In genomic region chr17:78735731-78736472, GRCm38 (mm10) we compare ENCODE assay signal across 8 mouse cellular contexts. TPM values are rescaled to one million over a fixed set of nuclear protein-coding genes. Genes with fewer than 3 reads are reported as not detected.
DNase-seq lines count a peak whose midpoint lies in the region; ATAC-seq lines count a peak whose summit lies in the region.

No protein-coding gene starts in this region.

- peaks cover 27% of the 10 kb centered on the region for H3K4me1 ChIP-seq in embryonic facial prominence, embryonic 15.5 days
- peaks cover 28% of the 10 kb centered on the region for H3K4me1 ChIP-seq in hindbrain, embryonic 13.5 days (replicated peaks)
- peaks cover 24% of the 10 kb centered on the region for H3K4me1 ChIP-seq in liver, embryonic 13.5 days (replicated peaks)
- peaks cover 38% of the 10 kb centered on the region for H3K4me1 ChIP-seq in neural tube, embryonic 13.5 days (replicated peaks)

- peak overlapping the region; percentile 100 for H3K4me3 ChIP-seq in embryonic facial prominence, embryonic 15.5 days (replicated peaks)
- peak overlapping the region; percentile 94 for H3K4me3 ChIP-seq in hindbrain, embryonic 13.5 days
- H3K4me3 ChIP-seq in liver, embryonic 13.5 days (replicated peaks) = peak overlapping the region; percentile 94
- H3K4me3 ChIP-seq in neural tube, embryonic 13.5 days = peak overlapping the region; percentile 95

- DNase-seq in embryo, embryonic 10 days (ENCODE audit: low spot score) = peak; percentile 71
- no peak for DNase-seq in embryo, embryonic 9.5 days (ENCODE audit: extremely low spot score)
- DNase-seq in 3T3-L1 (ENCODE audit: low read depth, low spot score) = peak; percentile 43
- peak; percentile 41 for DNase-seq in adrenal gland, postnatal 14 days
- DNase-seq in liver, embryonic 13.5 days = peak; percentile 18

- H3K9ac ChIP-seq in embryonic facial prominence, embryonic 15.5 days = peak overlapping the region; percentile 98
- peak overlapping the region; percentile 95 for H3K9ac ChIP-seq in hindbrain, embryonic 13.5 days
- H3K9ac ChIP-seq in liver, embryonic 13.5 days = peak overlapping the region; percentile 94
- H3K9ac ChIP-seq in neural tube, embryonic 13.5 days = peak overlapping the region; percentile 95

- WGBS in embryonic facial prominence, embryonic 15.5 days = under 1% methylated on average over 39 of the region's 39 CpGs
- under 1% methylated on average over 34 of the region's 39 CpGs for WGBS in hindbrain, embryonic 13.5 days
- WGBS in liver, embryonic 13.5 days (ENCODE audit: insufficient replicate concordance) = 1% methylated on average over 36 of the region's 39 CpGs
- WGBS in neural tube, embryonic 13.5 days = under 1% methylated on average over 29 of the region's 39 CpGs

- no peaks in the 10 kb centered on the region for H3K9me3 ChIP-seq in embryonic facial prominence, embryonic 15.5 days (replicated peaks)
- H3K9me3 ChIP-seq in hindbrain, embryonic 13.5 days = no peaks in the 10 kb centered on the region
- no peaks in the 10 kb centered on the region for H3K9me3 ChIP-seq in liver, embryonic 13.5 days (replicated peaks)
- no peaks in the 10 kb centered on the region for H3K9me3 ChIP-seq in neural tube, embryonic 13.5 days

- H3K36me3 ChIP-seq in embryonic facial prominence, embryonic 15.5 days = no peaks in the 10 kb centered on the region
- no peaks in the 10 kb centered on the region for H3K36me3 ChIP-seq in hindbrain, embryonic 13.5 days
- H3K36me3 ChIP-seq in liver, embryonic 13.5 days = no peaks in the 10 kb centered on the region
- H3K36me3 ChIP-seq in neural tube, embryonic 13.5 days = no peaks in the 10 kb centered on the region

- peak overlapping the region; percentile 72 for H3K4me2 ChIP-seq in embryonic facial prominence, embryonic 15.5 days (replicated peaks)
- H3K4me2 ChIP-seq in hindbrain, embryonic 13.5 days = peak overlapping the region; percentile 82
- peak overlapping the region; percentile 87 for H3K4me2 ChIP-seq in liver, embryonic 13.5 days
- peak overlapping the region; percentile 78 for H3K4me2 ChIP-seq in neural tube, embryonic 13.5 days

- no peaks in the 10 kb centered on the region for H3K27me3 ChIP-seq in embryonic facial prominence, embryonic 15.5 days
- H3K27me3 ChIP-seq in hindbrain, embryonic 13.5 days = no peaks in the 10 kb centered on the region
- H3K27me3 ChIP-seq in liver, embryonic 13.5 days = no peaks in the 10 kb centered on the region
- H3K27me3 ChIP-seq in neural tube, embryonic 13.5 days = no peaks in the 10 kb centered on the region

- peak; percentile 78 for ATAC-seq in embryonic facial prominence, embryonic 15.5 days (ENCODE audit: insufficient number of reproducible peaks, low FRiP score, low TSS enrichment, low read depth)
- peak; percentile 88 for ATAC-seq in hindbrain, embryonic 13.5 days (ENCODE audit: low FRiP score)
- peak; percentile 74 for ATAC-seq in liver, embryonic 13.5 days (ENCODE audit: low read depth)
- ATAC-seq in neural tube, embryonic 13.5 days (ENCODE audit: low read depth) = peak; percentile 79

- peak overlapping the region; percentile 96 for H3K27ac ChIP-seq in embryonic facial prominence, embryonic 15.5 days (replicated peaks)
- H3K27ac ChIP-seq in hindbrain, embryonic 13.5 days = peak overlapping the region; percentile 91
- peak overlapping the region; percentile 94 for H3K27ac ChIP-seq in liver, embryonic 13.5 days
- peak overlapping the region; percentile 88 for H3K27ac ChIP-seq in neural tube, embryonic 13.5 days (replicated peaks)

RNA-seq across cellular contexts. Expression of gene Strn, which starts 1.1 kb away (rescaled TPM):
- 23.4 and 24.4 TPM in 2 replicates for total RNA-seq in adrenal gland, postnatal 14 days (2021)
- 5.3 and 5.4 TPM in 2 replicates for polyA plus RNA-seq in embryonic facial prominence, embryonic 15.5 days (2015; fragmentation: Nextera tagmentation; extraction: Ambion mirVana)
- 5.0 and 5.7 TPM in 2 replicates for polyA plus RNA-seq in hindbrain, embryonic 13.5 days (2015; fragmentation: Nextera tagmentation; extraction: Ambion mirVana)
- polyA plus RNA-seq in liver, embryonic 13.5 days (2015; fragmentation: Nextera tagmentation; extraction: Ambion mirVana) = 2.3 and 2.8 TPM in 2 replicates
- 5.0 TPM in 2 replicates for polyA plus RNA-seq in neural tube, embryonic 13.5 days (2015; fragmentation: Nextera tagmentation; extraction: Ambion mirVana)
